Mouse (Mus musculus): ENCODE measurements around the gene Smco1.
A peak's percentile ranks its signal among the peaks of the same experiment; 100 is the strongest.

Smco1 gene

DNA sequence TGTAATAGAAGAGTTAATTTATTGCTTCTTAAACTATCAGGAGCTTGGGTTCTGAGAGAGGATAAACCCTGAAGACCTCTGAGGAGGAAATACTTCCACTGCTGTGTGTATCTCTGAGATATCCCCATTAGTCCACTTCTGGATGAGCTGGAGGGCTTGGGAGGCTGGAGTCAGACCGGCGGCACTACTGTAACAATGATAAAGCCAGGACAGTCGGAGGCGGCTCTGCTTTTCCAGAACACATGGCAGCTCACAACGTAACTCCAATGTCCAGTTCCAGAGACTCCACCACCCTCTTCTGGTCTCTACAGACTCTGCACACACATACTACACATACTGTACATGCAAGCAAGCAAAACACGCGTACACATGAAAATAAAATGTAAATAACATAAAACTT is 32.6 kb downstream of the Smco1 start:
- DNase-seq (ENCODE audit: extremely low read depth, insufficient read length, low spot score) = no peak

DNA sequence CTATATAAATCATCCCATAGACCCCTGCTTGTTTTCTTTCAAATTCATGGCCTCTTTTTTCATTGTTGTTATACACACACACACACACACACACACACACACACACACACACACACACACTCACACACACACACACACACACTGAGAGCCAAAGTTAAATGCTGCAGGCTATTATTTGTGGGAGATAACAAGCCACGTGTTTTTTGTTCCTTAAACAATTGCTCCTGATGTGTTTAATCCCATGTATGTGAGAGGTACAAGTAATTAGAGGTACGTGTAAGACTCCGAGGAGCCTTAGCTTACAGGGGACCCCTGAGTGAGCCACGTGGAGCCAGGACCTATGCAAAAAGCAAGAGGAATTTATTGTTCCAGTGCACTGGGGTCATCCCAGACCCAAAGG is 40.7 kb downstream of the Smco1 start:
- DNase-seq (ENCODE audit: extremely low read depth, insufficient read length, low spot score) = no peak

DNA sequence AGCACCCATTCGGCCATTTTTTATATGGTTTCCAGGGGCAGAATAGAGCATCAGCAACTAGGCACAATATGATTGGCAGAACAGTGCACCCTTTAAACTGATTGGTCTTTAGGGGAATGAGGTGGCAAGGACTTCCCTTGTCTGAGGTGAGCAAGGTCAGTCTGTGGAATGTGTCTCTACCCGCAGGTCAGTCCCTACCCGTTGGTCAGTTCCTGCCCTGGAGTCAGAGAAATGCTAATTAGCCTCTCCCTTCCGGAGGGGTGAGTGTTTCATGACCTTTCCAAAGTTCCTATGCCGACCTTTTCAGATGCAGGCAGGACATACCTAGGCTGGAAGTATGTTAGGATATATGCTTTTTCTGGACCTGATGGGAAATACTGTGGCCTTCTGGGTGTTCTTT is 41.1 kb downstream of the Smco1 start:
- DNase-seq (ENCODE audit: extremely low read depth, insufficient read length, low spot score) = peak; percentile 35

DNA sequence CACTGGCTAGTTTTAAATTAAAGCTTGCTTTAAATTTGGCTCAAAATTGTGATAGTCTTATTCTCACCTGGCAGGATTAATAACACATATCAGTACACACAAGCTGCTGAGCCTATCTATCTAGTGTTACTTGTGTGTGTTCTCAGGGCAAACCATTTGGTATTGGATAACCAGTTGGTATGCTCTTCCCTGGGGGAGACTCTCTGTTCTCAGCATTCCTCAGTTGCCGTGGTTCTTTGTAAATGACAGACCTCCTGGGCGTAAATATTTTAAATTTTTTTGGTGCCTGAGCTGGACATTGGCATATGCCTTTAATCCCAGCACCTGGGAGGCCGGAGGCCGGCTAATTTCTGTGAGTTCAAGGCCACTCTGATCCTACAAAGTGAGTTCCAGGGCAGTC is 41.6 kb downstream of the Smco1 start:
- DNase-seq (ENCODE audit: extremely low read depth, insufficient read length, low spot score) = no peak

GRCm38 (mm10) chr16:32316601-32317000 is 45.3 kb downstream of the Smco1 start:
- no peak for DNase-seq (ENCODE audit: extremely low read depth, insufficient read length, low spot score)

GRCm38 (mm10) chr16:32323953-32324352 is 52.7 kb downstream of the Smco1 start:
- no peak for DNase-seq (ENCODE audit: extremely low read depth, insufficient read length, low spot score)

All from 3134 (cell line).